Mouse (Mus musculus) forebrain, embryonic 13.5 days (tissue): ENCODE data around the gene March5. TPM values are rescaled to one million over a fixed set of nuclear protein-coding genes. Genes with fewer than 3 reads are reported as not detected.

ENCODE experiments used
- polyA plus RNA-seq: library from polyadenylated mRNA; unstranded; fragments of >200 nt; fragmentation: Nextera tagmentation; extraction: Ambion mirVana; gene quantifications from 2 replicates; pipeline ENCODE4 v1.2.1, GENCODE M21; 2015

The March5 gene
- polyA plus RNA-seq, 1 experiment from 2014 or later = 139 TPM

Other genes with a start within 250 kb of the March5 start
- gene Cpeb3, start 1.1 kb downstream of the March5 start, polyA plus RNA-seq = 4.2 and 4.8 TPM in 2 replicates
- gene Ide, start 130.3 kb downstream of the March5 start, polyA plus RNA-seq = 36.8 and 45.1 TPM in 2 replicates
- gene Kif11, start 168.9 kb downstream of the March5 start, polyA plus RNA-seq = 69.1 and 69.6 TPM in 2 replicates
- 3.4 and 5.7 TPM in 2 replicates for gene Hhex, start 227.3 kb downstream of the March5 start, polyA plus RNA-seq